ENCODE assay signal across 23 mouse cellular contexts in genomic region chr1:11881706-11882105, GRCm38 (mm10).
"Had no signal": no experiment of that assay in that cellular context is flagged by ENCODE, and none has a peak within 500 bp of the region (broad histone marks: within the 10 kb centered on the region; RNA-seq: fewer than 3 reads in every experiment).

No protein-coding gene starts in this region.

- H3K4me2 ChIP-seq: liver, embryonic 11.5 days; liver, embryonic 13.5 days; liver, embryonic 15.5 days; midbrain, embryonic 12.5 days; neural tube, embryonic 13.5 days; neural tube, embryonic 15.5 days had no signal

- H3K9me3 ChIP-seq: liver, embryonic 13.5 days; liver, embryonic 15.5 days; megakaryocyte, embryonic 14.5 days; midbrain, embryonic 10.5 days; midbrain, embryonic 12.5 days; neural tube, embryonic 13.5 days; neural tube, embryonic 15.5 days had no signal

- H3K27me3 ChIP-seq: liver, embryonic 13.5 days; liver, embryonic 15.5 days; megakaryocyte, embryonic 14.5 days; midbrain, embryonic 12.5 days; neural tube, embryonic 13.5 days; neural tube, embryonic 15.5 days had no signal

- H3K9ac ChIP-seq: liver, embryonic 13.5 days; liver, embryonic 15.5 days; liver, postnatal 0 days; midbrain, embryonic 12.5 days; neural tube, embryonic 13.5 days; neural tube, embryonic 15.5 days had no signal

- DNase-seq: liver; liver, embryonic 13.5 days; liver, postnatal 0 days; lung, postnatal 10 days; midbrain, embryonic 14.5 days; retina, postnatal 1 day; right cerebral cortex, adult 18-20 months; right cerebral cortex, postnatal 25 days; right cerebral cortex, postnatal 4 days; spleen, adult 18-20 months; thymus, adult 18-20 months; thymus, postnatal 14 days; thymus, postnatal 36 days had no signal

- H3K36me3 ChIP-seq: liver, embryonic 13.5 days; liver, embryonic 15.5 days; midbrain, embryonic 10.5 days; midbrain, embryonic 12.5 days; neural tube, embryonic 13.5 days; neural tube, embryonic 15.5 days had no signal

- H3K4me1 ChIP-seq: liver, embryonic 13.5 days; liver, embryonic 15.5 days; megakaryocyte, embryonic 14.5 days; midbrain, embryonic 10.5 days; midbrain, embryonic 12.5 days; neural tube, embryonic 13.5 days; neural tube, embryonic 15.5 days had no signal

- ATAC-seq: liver, postnatal 0 days; midbrain, embryonic 16.5 days had no signal

- H3K4me3 ChIP-seq: liver, embryonic 13.5 days; liver, embryonic 15.5 days; megakaryocyte, embryonic 14.5 days; midbrain, embryonic 10.5 days; midbrain, embryonic 12.5 days; myocyte; neural tube, embryonic 13.5 days; neural tube, embryonic 15.5 days had no signal

- H3K27ac ChIP-seq: liver, embryonic 13.5 days; liver, embryonic 15.5 days; macrophage; midbrain, embryonic 10.5 days; midbrain, embryonic 12.5 days; neural tube, embryonic 13.5 days; neural tube, embryonic 15.5 days had no signal
